Mouse (Mus musculus) cerebellum, adult 8-10 months (tissue): Measurements from ENCODE around the gene Notch2.

Source experiments
- DNase-seq: peaks from one replicate; pipeline ENCODE4 v3.0.0; 2022

Notch2 gene

DNA sequence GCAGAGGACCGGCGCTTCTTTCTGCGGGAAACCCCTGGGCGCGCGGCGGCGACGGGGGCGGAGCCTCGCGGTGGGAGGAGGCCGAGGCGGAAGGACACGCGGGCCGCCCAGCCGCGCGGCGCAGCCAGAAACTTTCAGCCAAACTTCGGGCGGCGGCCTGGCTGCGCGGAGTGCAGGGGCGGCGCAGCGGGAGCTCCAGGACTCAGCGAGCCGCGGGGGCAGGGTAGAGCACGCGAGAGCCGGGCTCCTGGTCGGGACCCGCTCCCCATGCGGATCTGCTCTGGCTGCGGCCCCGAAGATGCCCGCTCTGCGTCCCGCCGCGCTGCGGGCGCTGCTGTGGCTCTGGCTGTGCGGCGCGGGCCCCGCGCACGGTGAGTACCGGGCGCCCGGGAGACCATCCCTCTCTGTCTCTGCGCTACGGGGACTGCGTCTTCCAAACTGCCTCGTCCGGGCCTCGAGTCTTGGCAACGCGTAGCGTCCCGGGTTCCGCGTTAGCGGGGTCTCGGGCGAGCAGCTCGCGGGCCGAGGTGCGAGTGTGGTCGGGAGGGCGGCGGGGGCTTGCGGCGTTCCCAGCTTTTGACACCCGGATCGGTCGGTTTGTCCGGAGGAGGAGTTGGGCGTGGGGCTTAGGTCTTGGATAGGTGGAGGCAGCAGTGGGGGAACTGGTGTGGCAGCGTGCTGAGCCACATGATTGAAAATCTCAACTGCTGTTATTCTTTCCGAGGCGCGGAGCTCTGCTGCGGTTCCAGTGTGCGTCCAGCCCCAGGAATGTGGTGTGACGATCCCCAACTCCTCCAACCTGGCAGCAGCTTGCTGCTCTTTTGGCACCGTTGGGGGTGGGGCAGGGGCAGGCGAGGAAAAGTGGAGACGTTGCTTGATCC lies at the start of gene Notch2:
Gene Notch2, plus strand, starts transcription at position 127 of the 881 bp plus-strand sequence.
- DNase-seq = peak; percentile 84

DNA sequence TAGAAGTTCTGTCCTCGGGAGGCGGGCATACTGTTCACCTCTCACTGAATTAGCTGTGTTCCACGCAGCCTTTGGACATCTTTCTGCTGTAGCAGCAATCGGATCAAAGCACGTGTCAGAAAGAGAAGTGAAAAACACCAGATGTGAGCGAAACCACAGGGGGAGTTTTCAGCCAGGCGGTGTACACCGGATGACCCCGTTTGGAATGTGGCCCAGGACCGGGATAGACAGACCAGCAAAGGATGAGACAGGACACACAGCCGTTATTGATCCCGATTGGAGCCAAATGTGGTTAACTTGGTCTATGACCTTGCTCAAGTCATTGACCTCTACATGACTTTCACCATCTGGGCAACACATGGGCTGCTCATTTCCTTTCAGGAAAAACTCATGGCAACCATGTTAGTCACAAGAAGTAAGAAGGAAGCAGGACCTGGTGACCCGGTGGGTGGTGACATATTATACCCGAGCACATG lies 48.4 kb upstream of the Notch2 start:
- DNase-seq = no peak

DNA sequence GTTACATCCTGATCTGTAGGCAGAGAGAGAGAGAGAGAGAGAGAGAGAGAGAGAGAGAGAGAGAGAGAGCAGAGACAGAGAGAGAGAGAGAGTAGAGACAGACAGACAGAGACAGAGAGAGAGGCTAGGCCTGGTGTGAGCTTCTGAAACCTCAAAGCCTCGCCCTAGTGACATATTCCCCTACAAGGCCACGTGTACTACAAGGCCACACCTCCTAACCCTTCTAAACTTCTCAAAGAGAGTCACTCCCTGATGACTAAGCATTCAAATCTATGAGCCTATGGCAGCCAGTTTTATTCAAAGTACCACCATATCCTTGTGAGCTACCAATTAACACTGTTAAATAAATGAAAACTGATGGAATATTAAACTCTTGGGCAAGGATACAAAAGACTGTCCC lies 45.7 kb upstream of the Notch2 start:
- DNase-seq = no peak

DNA sequence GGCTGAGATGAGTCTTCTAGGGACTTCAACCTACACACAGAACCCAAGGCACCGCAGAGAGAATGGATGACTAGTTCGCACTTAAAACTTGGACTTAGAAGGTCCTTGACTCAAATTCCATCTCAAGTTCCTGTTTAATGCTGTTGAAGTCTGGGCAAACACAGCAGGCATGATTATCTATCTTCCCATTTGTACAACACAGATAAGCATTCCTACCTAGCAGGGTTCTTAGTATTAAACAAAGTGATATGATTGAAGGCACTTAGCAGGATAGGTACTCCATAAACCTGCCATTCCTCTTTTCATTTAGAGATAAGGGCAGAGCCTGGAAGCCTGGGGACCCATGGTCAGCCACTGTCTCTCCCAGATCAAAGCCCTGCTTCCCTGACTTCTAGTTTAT lies 45.1 kb upstream of the Notch2 start:
- DNase-seq = no peak

DNA sequence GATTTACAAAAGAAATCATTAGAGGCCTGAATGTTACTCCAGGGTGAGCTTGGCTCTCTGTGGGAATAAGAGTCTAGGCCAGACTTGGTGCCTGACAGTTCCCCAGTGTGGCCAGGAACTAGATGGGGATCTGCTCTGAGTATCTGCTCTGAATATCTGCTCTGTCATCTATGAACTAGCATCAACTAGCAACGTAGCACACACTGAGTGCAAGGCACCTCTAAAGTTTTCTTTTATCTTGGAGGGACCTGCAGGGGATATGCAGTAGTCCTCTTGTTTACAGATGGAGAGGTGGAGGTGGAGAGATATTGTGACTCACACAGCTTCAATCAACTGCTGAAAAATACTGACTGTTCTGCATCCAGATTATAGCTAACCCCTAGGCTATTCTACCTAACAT lies 44.3 kb upstream of the Notch2 start:
- no peak for DNase-seq

DNA sequence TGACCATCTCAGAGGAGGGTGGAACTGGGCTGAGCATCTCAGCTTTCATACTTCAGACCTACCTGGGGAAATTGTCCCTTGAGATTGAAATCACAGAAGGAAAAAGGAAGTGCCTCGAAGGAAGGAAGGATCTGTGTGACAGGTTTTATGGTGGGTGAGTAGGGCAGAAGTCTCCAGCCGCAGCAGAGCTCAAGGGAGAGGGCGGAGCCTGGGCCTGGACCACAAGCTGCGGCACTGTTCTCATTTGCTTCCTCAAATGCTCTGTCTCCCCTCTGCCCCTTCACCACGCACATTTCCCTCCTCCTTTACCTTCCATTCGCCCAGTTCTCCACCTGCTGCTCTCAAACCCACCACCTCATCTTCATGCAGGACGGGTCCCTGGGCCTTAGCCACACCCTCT lies 42.2 kb upstream of the Notch2 start:
- DNase-seq = no peak

DNA sequence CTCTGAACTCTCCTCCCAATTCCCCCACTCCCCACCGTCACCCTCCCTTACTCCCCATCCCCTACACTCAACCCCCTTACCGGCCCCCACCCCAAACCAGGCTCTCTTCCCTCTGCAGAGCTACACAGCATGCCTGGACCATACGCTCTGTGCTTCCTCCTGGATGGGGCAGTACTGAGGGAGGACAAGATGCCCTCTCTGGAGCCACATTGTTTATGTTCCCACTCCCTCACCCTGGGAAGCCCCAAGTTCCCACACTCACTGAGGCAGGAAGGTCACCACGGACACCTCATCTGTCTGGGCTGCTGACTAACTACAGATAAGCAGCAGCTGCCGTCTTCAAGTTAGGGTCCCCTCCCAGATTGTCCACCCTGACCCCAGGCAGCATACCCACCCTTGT lies 41.1 kb upstream of the Notch2 start:
- DNase-seq = no peak

DNA sequence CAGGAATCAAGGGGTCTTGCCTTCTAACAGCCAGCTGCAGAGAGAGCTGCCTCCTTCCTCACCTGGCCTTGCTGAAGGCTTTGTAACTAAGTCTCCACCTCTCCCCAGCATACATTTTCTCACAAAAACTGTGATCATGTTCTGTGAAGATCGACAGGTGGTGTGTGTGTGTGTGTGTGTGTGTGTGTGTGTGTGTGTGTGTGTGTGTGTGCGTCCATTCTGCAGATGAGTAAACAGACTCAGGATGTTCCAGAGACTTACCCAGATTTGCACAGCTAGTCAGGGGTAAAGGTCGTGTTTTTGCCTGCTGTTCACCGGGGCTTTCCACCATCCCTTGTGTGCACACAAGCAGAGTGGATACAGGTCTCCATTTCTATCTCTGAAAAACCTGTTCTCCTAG lies 40.6 kb upstream of the Notch2 start:
- DNase-seq = no peak

DNA sequence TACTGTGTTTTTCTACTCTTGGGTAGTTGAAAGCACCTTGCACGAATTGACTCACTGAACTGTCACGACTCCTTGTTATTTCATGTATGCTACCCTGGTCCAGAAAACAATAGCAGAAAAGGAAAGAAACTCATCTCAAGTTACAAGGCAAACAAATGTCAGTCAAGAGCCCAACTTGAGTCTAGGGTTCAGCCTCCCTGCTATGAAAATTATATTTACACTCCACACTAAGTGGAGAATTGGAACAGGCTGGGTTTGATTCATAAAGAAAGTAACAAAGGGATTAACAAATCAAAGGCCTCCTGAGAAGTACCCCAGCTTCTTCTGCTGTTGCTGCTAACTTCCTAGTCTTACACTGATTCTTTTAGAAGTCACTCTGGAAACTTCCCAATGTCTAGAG lies 40.0 kb upstream of the Notch2 start:
- no peak for DNase-seq

DNA sequence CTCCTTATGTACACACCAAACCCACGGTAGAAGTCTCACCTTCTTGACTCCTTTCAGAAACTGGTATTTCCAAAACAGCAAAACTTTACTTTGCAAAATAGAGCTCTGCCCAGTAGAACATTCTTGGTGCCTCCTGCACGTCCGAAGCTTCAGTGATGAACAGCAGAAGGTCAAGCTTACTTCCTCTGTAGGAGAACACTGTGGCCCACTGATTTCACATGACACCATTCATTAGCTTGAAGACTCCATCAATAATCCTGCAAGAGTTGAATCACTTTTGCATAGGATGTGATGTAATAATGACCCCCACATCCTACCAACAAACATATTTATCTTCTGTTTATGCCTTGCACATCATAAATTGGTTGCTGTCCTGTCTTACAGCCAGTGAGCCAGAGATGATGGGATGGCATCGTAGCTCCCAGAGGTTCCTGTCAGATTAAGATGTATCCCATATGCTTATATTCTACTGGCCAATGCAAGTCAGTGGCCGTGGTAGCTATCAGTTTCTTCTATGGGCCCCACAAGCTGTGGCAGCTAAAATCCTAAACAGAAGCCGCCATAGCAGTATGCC lies 39.0 kb upstream of the Notch2 start:
- no peak for DNase-seq

DNA sequence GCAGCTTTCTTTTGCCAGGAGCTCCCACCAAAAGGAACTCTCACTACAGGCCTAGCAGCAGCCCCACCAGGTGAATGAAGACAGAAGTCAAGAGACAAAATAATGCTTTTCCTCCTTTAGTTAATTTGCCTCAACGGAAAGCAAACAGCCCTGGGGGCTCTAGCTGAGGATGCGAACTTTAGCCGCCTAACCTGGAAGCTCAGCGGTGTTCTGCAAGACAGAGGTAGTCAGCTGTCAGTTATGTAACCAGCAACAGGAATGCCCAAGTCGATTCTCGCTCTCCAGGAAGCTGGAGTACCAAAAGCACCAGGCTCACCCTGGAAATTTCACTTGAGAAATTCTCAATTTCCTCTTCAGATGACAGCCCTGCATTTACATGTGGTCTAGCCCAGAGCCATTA lies 36.6 kb upstream of the Notch2 start:
- no peak for DNase-seq

DNA sequence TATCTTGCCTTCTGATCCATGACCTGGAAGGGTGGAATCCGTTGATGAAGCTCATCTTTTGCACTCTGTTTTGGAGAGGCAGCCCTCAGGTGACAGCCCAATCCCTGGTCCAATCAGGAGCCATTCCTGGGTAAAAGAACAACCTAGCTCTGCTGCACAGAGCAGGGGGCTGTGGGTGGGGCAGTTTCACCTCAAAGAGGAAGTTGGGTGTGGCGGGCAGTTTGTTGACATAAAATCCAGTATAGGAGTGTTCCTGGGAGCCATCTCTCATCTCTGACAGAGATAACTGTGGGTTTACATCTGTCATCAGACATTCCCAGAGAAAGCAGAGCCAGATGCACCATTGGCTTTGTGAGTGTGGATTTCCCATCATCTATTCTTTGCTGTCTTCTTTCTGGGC lies 34.6 kb upstream of the Notch2 start:
- DNase-seq = no peak

DNA sequence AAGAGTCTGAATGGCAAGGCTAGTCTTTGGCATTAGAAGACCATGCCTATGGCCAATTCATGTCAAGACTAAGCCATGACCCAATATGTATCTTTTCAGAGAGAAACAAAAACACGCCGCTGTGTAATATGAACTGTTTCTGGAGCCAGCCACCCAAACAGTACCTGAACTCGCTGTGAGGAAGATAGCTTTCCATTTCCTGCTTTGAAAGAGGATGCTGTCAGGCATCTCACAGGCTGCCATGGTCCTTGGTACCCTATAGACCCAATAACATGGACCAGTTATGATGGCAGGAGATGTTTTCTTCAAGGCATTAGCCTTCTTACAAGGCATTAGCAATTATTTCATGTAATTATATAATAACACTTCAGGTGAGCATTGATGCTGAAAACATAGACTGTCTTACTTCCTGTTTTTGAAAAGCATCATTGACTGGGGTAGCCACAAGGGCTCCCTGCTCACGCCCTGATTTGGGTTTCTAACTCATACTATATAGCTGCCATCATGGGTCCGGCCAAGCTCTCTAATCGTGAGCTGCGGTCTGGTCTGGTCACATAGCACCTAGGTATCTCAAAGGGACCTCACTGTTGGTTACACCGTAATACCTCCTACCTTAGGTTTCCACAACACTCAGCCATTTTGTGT lies 32.5 kb upstream of the Notch2 start:
- DNase-seq = no peak

DNA sequence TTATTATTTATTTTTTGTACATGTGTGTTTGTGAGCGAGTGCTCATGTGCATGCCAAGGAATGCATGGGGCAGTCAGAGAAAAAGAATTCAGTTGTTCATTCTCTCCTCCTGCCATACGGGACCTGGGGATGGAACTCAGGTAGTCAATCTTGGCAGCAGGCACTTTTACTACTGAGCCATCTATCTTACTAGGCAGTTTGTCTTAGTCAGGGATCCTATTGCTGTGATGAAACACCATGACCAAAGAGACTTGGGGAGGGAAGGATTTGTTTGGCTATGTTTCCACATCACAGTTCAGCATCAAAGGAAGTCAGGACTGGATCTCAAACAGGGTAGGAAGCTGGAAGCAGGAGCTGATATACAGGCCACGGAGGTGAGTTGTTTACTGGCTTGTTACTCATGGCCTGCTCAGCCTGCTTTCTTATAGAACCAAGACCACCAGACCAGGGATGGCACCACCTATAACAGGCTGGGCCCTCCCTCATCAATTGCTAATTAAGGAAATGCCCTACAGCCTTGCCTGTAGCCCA lies 31.9 kb upstream of the Notch2 start:
- no peak for DNase-seq

DNA sequence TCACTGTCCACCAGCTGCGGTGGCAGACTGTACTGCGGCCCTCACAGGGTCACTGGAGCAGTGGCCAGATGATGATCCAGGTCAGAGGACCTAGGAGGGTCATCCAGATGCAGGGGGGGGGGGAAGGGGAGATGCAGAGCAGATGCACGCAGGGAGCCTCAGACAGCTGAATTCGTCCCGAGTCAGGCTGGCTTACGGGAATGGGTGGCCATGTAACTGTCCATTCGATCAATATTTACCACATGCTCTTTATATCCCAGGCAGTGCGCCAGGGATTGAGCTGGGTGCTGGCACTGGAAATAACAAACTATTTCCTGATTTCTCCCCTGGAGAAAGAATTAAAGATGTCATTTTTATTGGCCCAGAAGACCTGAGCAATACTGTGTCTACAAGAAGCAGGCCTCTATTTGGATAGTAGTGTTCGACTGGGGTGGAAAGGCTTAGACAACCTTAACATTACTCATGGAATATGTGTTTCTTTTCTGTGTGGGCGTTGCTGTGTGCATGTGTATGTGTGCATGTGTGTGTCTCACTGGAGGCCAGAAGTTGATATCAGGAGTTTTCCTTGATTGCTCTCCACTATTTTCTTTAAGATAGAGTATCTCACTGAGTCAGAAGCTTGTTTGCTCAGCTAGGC lies 28.3 kb upstream of the Notch2 start:
- no peak for DNase-seq

DNA sequence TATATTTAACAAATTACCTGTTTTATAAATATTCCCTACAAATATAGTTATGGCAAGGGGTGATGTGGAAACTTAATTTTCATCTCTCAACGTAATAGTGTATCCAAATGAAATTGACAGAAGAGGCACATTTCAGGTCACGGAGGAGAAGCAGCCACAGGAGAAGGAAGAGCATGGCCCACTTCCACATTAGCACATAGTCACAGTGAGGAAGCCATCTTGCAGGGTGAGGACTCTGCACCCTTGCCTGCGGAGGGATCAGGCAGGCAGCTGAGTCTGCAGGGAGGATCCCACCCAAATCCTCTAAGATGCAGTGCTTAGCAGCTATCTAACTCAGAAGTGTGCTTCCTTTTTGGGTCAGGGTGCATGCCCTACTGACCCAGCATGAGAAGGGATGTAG lies 27.6 kb upstream of the Notch2 start:
- no peak for DNase-seq

DNA sequence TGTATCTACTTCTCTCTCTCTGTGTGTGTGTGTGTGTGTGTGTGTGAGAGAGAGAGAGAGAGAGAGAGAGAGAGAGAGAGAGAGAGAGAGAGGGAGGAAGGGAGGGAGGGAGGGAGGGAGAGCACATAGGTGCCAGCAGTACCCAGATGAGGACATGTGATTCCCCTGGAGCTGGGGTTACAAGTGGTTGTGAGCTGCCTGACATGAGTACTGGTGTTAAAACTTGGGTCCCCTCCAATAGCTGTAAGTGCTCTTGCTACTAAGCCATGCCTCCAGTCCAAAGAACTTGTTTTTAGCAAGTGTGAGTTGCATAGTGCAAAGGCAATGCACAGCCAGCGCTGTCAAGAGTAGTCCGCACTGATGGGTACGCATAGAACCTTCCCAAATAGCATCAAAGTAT lies 26.2 kb upstream of the Notch2 start:
- no peak for DNase-seq

DNA sequence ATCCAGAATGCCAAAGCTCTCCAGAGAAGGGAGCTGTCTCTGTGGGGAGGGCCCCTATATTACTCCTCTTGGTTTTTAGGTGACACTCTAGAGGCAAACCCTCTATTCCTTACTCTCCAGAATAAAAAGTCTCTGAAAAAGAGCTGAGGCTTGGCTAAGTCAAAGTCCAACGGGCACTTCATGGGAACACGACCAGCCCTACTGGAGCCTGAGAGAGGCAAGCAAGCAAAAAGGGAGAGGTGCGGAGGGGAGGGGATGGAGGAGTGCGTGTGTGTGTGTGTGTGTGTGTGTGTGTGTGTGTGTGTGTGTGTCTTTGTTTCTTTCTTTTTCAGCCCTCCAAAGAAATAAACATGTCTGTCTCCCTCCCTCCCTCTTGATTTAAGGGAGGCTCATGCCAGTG lies 24.6 kb upstream of the Notch2 start:
- DNase-seq = no peak

DNA sequence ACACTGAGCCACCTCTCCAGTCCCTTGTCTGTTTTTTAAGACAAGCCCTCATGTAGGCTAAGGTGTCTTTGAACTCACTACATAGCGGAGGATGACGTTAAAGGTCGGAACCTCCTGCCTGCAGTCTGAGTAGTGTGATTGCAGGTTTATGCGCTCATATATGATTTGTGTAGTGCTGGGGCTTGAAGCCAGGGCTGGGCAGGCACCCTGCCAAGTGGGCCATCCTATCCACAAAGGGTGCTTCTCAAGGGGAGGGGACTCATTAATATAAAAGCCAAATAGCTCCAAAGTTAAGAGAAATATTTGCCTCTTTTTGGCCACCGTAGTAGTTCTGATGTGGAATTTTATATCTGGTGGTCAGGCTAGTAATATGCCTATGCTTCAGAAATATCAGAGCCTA lies 22.8 kb upstream of the Notch2 start:
- no peak for DNase-seq

DNA sequence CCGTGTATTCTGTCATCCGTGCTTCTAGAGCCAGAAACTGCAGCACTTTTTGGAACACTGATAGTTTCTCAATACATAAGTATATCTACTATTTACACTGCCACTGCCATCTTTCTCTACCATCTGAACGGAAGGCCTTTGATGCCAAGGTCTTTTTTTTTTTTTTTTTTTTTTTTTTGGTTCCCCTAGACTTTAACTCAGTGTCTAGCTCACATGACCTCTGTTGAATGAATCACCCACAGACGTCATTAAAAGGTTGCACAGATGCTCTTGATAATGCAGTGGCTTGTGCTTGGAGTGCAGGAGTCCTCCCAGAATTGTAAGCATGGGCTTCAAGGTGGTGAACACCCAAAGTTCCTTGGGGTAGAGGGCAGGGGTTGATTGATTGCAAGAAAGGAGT lies 21.0 kb upstream of the Notch2 start:
- DNase-seq = no peak

DNA sequence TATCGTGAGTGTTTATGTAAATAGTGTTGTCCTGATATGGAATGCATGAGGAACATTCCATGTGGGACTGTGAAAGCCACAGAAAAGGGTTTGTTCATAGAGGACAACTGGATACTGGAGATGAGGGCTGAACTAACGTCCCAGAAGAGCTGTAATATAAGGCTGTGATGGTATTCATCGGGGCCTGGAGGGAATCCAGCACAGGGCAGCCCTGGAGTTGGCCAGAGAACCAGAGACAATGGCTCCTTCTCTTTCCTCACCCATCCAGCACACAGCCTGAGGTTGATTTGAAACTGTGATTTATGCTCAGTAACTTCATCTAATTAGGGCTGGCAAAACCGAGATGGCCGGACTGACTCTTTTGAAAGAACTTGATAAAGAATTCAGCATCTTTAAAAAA lies 20.1 kb upstream of the Notch2 start:
- DNase-seq = no peak

DNA sequence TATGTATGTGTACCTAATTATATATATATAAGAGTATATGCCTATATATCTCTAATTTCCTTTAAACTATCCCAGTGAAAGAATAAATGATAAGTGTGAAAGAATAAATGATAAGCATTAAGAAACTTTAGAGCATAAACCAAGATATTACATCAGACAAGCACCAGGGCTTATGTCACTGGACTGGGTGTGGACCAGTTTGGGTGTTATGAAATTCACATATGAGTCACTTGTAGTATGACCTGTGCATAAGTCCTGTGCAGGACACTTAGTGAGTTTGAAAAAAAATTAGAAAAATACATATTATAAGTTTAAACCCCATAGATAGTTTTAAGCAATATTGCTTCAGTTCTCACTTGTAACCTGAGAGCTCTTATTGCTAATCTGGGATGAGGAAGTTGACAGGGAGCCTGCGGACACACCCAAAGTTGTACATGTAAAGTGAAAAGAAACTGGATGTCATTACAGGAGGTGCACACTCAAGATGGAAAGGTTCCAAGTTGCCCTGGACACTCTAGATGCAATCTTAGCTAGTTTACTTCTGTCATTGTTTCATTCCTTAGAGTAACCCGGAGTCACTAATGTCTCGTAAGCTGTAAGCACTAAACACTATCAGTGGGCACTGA lies 19.3 kb upstream of the Notch2 start:
- DNase-seq = no peak

DNA sequence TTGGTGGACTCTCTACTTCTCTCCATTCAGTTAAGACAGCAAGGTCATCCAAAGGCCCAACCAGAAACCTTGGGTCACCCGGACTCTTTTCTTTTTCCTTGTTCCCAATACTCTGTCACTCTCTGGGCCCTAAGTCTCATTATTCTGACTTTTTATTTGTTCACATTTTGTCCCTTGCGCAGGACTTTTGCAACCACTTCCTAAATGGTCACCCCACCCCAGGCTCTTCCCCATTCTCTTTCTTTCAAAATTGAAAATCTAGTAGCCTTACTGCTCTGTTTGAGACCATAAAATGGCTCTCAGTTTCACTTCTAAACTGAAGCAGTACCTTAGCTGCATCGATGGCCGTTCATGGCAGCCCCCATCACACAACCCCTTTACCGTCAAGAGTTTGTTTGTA lies 18.5 kb upstream of the Notch2 start:
- DNase-seq = no peak
